Mouse (Mus musculus) ES-CJ7 (cell line): ENCODE measurements around the gene Plekhm3.
A peak's percentile ranks its signal among the peaks of the same experiment; 100 is the strongest.

ENCODE experiments used
- DNase-seq: peaks from one replicate; pipeline ENCODE4 v3.0.0; 2011; ENCODE audit warnings: low read depth, low spot score

Plekhm3 gene

GRCm38 (mm10) chr1:64928542-64928941 lies 28.1 kb downstream of the Plekhm3 start:
- no peak for DNase-seq

GRCm38 (mm10) chr1:64927437-64928274 lies 29.0 kb downstream of the Plekhm3 start:
- no peak for DNase-seq

- no peak for DNase-seq
Observed at GRCm38 (mm10) chr1:64925594-64925993, 31.0 kb downstream of the Plekhm3 start.

GRCm38 (mm10) chr1:64924283-64924682 lies 32.3 kb downstream of the Plekhm3 start:
- no peak for DNase-seq

- DNase-seq: peak; percentile 30
Observed at GRCm38 (mm10) chr1:64918810-64919528, 37.7 kb downstream of the Plekhm3 start.

- no peak for DNase-seq
Observed at GRCm38 (mm10) chr1:64917966-64918365, 38.7 kb downstream of the Plekhm3 start.

GRCm38 (mm10) chr1:64916884-64917507 lies 39.6 kb downstream of the Plekhm3 start:
- peak; percentile 14 for DNase-seq

GRCm38 (mm10) chr1:64914356-64914755 lies 42.3 kb downstream of the Plekhm3 start:
- no peak for DNase-seq

GRCm38 (mm10) chr1:64907740-64908139 lies 48.9 kb downstream of the Plekhm3 start:
- no peak for DNase-seq

GRCm38 (mm10) chr1:64906226-64906625 lies 50.4 kb downstream of the Plekhm3 start:
- no peak for DNase-seq

GRCm38 (mm10) chr1:64903415-64903814 lies 53.2 kb downstream of the Plekhm3 start:
- DNase-seq: no peak

- DNase-seq: no peak
Observed at GRCm38 (mm10) chr1:64902804-64903203, 53.8 kb downstream of the Plekhm3 start.

GRCm38 (mm10) chr1:64899763-64900162 lies 56.9 kb downstream of the Plekhm3 start:
- DNase-seq: no peak

GRCm38 (mm10) chr1:64897485-64897884 lies 59.1 kb downstream of the Plekhm3 start:
- no peak for DNase-seq

- DNase-seq: no peak
Observed at GRCm38 (mm10) chr1:64893806-64894205, 62.8 kb downstream of the Plekhm3 start.

GRCm38 (mm10) chr1:64891332-64891731 lies 65.3 kb downstream of the Plekhm3 start:
- DNase-seq: no peak

- no peak for DNase-seq
Observed at GRCm38 (mm10) chr1:64887502-64888203, 69.0 kb downstream of the Plekhm3 start.

GRCm38 (mm10) chr1:64886718-64887117 lies 69.9 kb downstream of the Plekhm3 start:
- DNase-seq: no peak

GRCm38 (mm10) chr1:64885328-64885727 lies 71.3 kb downstream of the Plekhm3 start:
- DNase-seq: no peak

- DNase-seq: no peak
Observed at GRCm38 (mm10) chr1:64884007-64884406, 72.6 kb downstream of the Plekhm3 start.

- no peak for DNase-seq
Observed at GRCm38 (mm10) chr1:64880613-64881012, 76.0 kb downstream of the Plekhm3 start.

GRCm38 (mm10) chr1:64878795-64879240 lies 77.8 kb downstream of the Plekhm3 start:
- DNase-seq: no peak
